Mouse (Mus musculus): ENCODE measurements around the gene Hsdl2. TPM values are rescaled to one million over a fixed set of nuclear protein-coding genes. Genes with fewer than 3 reads are reported as not detected.

Hsdl2 gene
- total RNA-seq, 2 experiments from 2014 or later, result 220 to 227 TPM

Other genes with a start within 250 kb of the Hsdl2 start
- 1 to 10 TPM in 1 of 2 experiments, under 1 TPM in 1; 0.71 to 2.4 TPM for gene Susd1, start 142.9 kb upstream of the Hsdl2 start, total RNA-seq (2021)
- 10 to 100 TPM; 58.9 to 63.0 TPM for gene Ptbp3, start 32.2 kb upstream of the Hsdl2 start, total RNA-seq (2021)
- 10 to 100 TPM; 18.3 to 19.2 TPM for gene E130308A19Rik, start 44.6 kb downstream of the Hsdl2 start, total RNA-seq (2021)
- 10 to 100 TPM; 19.7 to 22.7 TPM for gene Inip, start 220.0 kb downstream of the Hsdl2 start, total RNA-seq (2021)
- 10 to 100 TPM; 10.3 to 12.9 TPM for gene Snx30, start 224.3 kb downstream of the Hsdl2 start, total RNA-seq (2021)